Mouse (Mus musculus) erythroid progenitor cell, adult 5-6 weeks (primary cell): ENCODE data around the gene Ttc34. TPM values are rescaled to one million over a fixed set of nuclear protein-coding genes. Genes with fewer than 3 reads are reported as not detected.

Experiments
- ATAC-seq: replicated peaks from 2 replicates; pipeline ENCODE4 v1.8.0; 2016; ENCODE audit warnings: moderate number of reproducible peaks, mild to moderate bottlenecking, moderate TSS enrichment, inconsistent platforms; ENCODE audit not compliant: poor library complexity, low FRiP score, severe bottlenecking
- total RNA-seq, 2 experiments: library from RNA; stranded (forward) in 1 of 2; stranded (reverse) in 1 of 2; fragments of 150-400 nt in 1 of 2; fragments of 186-747, 209-891 nt in 1 of 2; gene quantifications; 2 replicates each; pipeline versions ENCODE4 v1.2.3 to v1.2.4; 2015 to 2017; ENCODE audit warnings: low replicate concordance in 2 of 2

Gene Ttc34
- total RNA-seq, 2 experiments from 2014 or later, result not detected

DNA sequence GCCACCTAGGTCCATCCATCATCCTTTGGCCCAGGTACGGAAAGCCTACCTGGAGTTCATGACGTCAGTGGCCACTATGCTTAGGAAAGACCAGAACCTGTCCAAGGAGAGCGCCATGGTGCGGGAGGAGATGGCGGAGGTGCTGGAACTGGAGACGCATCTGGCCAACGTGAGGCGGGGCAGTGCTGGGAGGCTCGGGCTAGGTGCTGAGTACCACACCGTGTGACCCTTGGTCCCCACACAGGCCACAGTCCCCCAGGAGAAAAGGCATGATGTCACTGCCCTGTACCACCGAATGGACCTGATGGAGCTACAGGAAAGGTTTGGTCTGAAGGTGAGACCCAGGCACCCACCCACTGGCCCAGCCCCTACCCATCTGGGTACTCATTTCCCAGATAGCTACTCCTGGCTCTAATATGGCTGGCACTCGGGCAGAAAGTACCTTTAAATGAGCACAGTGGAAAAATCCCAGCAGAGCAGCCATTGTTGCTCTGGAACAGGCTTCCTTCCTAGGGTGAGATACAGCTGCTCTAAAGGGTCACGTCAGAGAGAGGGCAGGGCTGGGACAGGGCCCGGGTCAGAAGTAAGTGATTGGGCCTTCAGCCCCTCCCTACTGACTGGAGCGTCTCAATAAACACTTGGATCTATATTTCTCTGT lies 50.5 kb downstream of the Ttc34 start:
- no peak for ATAC-seq

DNA sequence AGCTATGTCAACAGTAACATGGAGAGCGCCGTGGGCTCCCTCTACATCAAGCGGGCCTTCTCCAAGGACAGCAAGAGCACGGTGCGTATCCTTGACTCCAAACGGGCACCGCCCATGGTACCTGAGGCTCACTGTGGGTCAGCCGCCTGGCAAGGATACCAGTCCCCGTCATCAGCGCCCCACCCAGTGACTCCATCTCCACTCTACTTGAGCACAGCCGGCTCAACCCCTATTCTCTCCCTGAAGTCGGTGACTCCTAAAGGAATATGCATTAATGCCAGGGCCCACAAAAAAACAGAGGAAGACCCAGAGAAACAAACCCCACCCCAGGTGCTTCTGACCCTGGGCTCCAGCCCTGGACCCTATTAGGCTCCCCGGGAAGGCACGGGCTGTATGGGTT lies 53.6 kb downstream of the Ttc34 start:
- ATAC-seq, result no peak

DNA sequence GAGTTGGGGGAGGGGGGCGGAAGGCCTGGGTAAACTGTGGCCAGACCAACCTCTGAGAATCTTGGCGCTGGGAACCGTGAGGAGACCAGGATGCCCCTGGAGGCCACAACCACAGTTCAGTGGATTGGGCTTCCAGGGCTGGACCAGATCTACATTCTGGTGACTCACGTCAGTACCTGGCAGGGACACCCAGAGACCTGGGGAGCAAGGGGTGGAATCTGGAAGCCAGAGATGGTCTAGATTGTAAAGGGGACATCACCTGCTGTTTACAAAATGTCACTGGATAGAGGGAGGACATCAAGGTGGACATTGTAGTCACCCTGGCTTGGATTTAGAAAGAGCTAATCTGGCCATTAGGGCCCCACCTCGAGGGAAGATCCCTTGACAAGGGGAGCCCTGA lies 58.3 kb downstream of the Ttc34 start:
- no peak for ATAC-seq

DNA sequence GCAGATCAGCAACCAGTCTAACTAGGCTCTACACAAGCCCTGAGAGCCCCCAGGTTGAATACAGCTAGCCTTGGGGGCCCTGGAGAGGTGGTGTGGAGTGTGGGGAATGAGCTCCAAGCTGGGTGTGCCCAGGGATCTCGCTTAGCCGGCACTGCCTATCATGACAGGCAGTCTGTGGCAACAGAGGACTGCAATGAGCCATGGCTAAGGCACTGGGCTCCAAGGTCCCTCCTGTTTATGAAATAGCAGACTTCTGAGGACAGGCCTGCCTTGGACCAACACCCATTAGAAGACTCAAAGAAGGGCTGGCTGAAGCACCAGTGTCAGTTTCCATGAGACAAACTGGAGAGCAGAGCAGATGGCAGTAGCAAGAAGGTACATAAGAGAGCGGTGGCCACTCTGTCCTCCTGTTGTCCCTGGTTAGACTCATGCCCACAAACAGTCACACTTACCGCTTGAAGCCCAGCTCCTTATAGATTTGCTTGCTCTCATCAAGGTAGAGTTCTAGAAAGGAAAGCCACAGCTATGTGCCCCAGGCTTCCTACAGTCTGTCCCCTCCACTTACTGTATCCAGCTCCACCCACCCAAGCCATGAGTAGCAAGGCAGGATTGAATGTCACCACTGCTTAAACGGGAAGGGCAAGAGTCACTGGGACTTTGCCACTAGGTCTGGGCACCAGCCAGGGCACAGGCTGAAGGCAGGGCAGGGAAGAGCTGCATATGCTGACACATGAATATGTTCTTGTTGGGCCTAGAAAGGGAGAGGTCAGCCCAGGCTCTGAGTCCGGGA lies 60.6 kb downstream of the Ttc34 start:
- ATAC-seq, result no peak

DNA sequence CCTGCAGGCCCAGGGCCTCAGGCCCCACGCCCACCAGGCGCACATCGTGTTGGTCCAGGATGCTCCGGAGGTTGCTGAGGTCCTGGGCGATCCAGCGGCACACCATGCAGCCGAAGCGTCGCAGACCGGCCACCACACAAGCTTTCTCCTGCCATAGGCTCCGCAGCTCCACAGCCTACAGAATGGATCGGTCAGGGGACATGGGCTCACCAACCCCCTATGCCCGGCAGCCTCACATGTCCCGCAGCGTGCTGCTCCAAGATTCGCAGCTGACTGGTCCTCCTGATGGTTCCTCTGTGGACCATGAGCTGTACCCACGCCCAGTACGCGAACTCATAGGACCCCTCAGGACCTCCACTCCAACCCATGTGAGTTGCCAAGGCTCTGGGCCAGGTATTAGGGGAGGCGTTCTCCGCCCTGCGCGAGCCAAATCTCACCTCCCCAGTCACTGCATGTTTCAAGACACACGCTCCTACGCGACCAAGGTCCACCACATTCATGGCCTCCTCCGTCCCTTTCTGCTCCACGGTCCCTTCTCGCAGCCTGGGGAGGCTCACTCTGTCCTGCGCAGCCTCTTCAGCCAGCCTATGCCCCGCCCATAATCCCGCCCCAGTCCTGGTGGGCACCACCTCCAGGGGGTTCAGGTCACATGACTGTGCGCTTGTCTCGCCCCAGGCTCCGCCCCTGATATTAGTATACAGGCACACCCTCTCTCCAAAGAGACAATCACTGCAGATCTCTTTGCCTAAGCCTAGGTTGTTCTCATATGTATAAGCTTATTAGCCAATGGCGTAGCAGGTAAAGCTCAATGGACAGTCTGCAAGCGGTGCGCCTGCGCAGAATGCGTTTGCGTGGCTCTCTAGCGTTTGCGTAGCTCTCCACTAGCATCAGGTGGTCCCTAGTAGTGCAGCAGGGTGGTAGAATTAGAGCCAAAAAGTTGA lies 61.5 kb downstream of the Ttc34 start, which contains the start of gene Fam213b:
Gene Fam213b (minus strand): TSS at position 630 of the 941 bp plus-strand sequence.
- ATAC-seq, result peak; percentile 82

DNA sequence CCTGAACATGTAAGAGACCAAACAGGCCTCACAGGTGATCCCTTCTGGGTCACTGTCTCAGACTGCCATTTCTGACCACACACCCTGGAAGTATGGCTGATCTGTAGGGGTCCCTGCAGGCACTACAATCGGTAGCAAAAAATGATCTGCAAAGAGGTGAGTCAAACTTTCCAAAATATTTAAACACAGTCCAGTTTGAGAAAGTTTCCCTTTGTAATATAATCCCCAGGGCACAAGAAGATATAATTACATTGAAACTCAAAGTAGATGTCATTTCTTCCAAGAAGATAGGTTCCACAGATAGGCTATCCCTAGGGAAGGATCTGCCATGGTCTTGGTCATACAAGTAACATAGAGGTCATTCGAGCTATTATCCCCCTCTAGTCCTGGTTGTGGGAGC lies 65.1 kb downstream of the Ttc34 start:
- no peak for ATAC-seq

DNA sequence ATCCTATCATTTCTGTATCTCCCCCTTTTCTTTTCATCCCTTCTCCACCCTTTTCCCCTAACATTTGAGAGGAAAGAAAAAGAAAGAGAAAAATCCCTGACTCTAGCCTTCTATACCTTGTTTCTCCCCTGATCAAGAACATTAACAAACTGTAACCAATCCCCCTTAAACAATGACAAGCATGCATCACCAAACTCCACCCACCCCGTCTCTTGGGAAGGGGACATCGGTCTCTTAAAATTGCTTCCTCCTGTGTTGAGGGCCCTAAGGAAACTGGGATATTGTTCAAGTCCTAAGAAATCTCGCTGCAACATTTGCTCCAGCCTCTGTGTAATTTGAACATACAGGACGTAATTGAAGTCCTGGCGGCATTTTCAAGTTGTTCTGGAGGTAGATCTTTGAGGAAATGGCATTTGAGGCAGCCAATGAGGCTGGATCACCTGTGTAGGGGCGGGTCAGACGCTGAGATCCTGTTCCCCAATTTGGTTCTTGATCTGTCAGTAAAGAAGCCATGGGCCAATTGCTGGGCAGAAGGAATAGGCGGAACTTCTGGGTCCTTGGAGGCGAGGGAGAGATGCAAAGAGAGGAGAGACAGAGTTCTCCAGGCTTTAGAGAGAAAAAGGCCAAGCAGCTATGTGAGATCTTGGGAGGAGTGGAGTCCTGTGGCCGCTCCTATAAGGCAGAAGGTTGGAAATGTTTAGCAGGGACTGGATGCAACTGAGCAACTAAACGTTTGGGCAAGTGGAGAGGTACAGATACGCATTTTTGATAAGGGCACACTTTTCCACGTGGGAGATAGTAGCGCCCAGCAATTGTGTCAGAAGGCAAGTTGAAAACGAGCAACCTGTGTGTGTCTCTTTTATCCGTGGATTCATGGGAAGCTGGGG lies 67.2 kb downstream of the Ttc34 start:
- peak; percentile 85 for ATAC-seq

DNA sequence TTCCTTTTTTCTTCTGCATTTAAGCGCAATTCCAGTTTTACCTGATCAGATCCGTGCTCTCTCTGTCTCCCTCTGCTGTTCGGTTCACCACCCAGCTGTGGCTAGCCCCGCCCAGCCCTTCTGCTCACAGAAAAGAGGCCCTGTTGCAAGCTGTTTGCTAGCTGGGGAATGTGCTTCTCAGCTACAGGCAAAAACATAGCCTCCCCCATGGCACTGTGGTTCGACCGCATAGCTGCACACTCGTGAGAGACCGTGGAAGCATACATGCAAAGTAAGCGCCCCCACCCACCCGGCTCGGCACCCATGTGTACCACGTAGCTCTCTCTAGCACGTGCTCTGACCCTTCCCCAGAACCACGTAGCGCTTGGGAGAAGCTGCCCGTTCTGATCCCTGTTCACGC lies 70.6 kb downstream of the Ttc34 start:
- peak; percentile 64 for ATAC-seq

DNA sequence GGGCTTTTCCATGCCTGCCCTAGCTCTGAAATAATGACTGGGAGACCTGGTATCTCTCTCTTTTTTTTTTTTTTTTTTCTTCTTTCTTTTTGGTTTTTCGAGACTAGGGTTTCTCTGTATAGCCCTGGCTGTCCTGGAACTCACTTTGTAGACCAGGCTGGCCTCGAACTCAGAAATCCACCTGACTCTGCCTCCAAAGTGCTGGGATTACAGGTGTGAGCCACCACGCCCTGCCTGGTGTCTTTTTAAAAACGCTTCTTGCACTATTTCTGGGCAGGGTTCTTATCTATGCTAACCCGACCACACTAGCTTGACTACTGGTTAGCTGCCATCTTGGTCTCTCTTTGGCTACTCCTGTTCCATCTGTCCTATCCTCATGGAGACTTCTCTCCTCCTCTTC lies 71.2 kb downstream of the Ttc34 start:
- no peak for ATAC-seq

DNA sequence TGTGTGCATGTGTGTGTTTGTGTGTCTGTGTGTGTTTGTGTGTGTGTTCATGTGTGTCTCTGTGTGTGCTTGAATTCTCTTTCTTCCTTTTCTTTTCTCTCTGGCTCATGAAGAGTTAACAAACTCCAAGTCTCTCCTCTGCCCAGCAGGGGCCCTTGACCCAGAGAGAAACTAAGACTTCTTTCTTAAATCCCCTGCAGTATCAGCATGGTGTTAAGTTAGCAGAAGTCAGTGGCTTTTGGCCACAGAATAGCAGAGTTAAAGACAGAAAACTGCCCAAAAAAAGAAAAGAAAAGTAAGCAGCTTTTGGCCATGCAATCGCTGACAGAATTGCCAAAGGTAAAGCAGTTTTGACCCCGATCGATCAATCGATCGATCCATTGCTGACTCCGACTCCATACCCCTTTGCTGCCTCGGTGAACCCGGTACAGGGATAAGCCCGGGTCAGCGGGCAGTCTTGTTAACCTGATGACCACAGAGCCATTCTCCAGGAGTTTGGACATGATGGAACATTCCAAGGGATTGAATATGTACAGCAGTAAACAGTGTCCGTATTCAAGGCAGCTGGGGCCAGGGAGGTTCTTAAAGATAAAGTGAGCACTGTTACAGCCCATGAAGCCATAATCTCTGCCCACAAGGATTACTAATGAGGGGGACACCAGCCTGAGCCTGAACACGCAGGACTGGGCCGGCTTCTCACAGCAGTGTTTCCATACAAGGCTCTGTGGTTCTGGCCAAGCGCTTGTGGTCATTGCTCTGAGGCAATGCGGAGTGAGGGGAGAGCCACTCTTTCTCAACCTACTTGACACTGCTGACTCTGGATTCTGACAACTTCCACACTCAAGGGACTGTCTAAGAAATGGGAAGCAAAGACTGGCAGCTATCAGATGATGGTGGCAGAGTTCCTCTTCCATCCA lies 73.6 kb downstream of the Ttc34 start:
- ATAC-seq, result peak; percentile 60

DNA sequence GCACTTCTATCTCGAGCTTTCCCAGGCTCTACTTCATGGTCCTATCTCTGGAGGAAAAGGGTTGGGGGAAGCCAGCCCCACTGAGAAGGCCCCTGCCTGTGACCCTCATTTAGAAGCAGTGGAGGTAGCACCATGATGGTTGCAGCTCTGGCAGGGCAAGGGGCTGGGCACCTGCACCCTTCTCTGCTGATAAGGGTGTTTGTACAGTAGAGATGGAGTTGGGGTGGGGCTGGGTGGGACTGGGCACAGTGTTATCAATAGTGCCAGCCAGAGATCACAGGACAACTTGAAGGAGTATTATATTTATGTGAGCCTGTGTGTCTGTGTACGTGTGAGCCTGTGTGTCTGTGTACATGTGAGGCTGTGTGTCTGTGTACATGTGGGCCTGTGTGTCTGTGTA lies 74.4 kb downstream of the Ttc34 start:
- peak; percentile 77 for ATAC-seq

DNA sequence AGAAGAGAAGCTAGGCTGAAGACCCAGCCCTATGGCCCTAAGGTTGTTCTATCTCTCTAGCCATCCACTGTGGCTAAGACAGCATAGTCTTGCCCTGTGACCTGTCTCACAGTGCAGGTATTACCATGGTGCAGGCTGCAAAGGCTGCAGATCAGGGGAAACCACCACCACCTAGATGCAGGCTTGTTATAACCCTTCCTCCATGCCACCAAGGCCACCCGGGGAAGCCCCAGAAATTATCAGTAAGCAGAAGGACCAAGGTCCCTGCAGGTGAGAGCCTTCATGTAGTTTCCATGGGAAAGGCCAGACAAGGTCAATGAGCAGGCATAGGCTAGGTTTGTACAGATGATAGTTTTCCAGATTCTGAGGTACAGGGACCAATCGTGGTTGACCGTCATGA lies 76.6 kb downstream of the Ttc34 start:
- ATAC-seq, result no peak

DNA sequence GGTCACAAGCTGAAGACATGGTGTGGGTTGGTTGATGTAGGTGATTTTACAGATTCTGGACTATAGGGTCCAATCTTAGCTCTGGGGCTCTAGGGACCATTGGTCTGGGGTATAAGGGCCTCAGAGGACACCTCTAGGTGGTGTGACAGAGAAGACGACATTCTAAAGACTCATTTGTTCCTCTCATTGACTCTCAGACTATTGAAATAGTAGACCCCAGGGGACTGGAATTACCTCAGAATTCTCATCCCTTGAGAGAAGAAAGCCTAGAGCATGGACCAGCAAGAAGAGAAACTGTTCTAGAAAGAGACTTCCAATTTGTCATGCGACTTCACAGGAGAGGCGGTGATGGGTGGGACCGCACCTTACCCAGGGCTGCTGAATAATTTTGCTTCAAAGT lies 77.0 kb downstream of the Ttc34 start:
- ATAC-seq, result no peak

DNA sequence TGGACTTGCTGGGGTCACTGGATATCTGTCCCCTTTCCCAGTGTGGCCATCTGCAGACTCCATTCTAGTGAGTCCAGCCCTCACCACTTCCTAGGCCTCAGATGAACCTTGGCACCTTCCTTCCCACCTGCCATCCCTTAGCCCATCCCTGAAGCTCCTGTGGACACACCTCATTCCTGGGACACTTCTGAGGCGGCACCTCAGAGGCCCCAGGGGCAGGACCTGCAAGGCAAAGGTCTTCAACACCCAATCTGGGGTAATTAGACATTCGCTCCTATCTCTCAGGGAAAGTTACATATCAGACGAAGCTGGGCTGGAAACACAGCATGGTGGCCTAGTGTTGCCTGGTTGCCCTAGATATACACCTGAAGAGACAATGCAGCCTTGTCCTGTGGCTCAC lies 77.4 kb downstream of the Ttc34 start:
- no peak for ATAC-seq

DNA sequence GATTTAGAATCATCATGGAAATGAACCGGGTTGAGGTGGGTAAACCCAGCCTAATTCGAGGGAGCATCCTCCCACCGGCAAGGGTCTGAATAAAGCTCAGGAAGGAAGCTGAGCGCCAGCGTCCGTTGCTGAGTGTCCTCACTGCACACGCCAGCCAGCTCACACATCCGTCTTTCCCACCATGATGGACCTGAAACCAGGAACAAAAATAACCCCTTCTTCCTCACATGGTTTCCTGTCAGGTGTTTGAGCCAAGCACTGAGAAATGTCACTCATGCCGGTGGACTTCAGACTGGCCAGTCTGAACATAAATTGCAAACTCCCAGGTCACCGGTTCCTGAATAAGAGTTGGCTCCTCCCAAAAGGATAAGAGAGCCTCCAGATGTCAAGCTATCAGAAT lies 78.0 kb downstream of the Ttc34 start:
- no peak for ATAC-seq

DNA sequence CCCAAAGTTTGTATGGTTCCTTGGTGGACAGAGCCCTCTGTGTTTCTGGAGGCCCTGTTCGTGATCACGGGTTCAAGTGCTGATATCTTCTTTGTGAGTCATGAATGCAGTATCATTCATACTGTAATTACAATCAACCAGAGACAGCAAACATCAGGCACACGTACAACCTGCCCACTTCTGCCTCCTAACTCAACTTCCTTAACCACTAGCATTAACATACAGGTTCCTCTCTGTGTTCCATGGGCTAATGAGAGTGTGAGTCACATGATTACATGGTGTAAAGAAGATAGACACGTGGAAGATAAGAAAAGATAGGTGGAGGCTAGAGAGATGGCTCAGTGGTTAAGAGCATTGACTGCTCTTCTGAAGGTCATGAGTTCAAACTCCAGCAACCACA lies 79.4 kb downstream of the Ttc34 start:
- ATAC-seq, result no peak
